Mouse (Mus musculus) embryonic facial prominence, embryonic 10.5 days (tissue): ENCODE data around the gene Rnase2b. TPM values are rescaled to one million over a fixed set of nuclear protein-coding genes. Genes with fewer than 3 reads are reported as not detected.
A peak's percentile ranks its signal among the peaks of the same experiment; 100 is the strongest.
"Not testable (repeated sequence)": the region's sequence is repeated elsewhere in the genome, so short reads cannot be mapped to it uniquely, and the experiment has no call there.

Experiments
- DNase-seq: peaks from one replicate; pipeline ENCODE4 v3.0.0-alpha.2; 2017; ENCODE audit warnings: low spot score
- H3K27ac ChIP-seq: fragments of 300-500 bp; sonication (generic); replicated peaks from 2 replicates; pipeline ENCODE4 v1.5.1; 2016; ENCODE audit warnings: mild to moderate bottlenecking
- H3K27me3 ChIP-seq: fragments of 300-500 bp; sonication (generic); replicated peaks from 2 replicates; pipeline ENCODE4 v1.6.1; 2016; ENCODE audit warnings: low read depth, mild to moderate bottlenecking; ENCODE audit not compliant: poor library complexity, severe bottlenecking
- H3K36me3 ChIP-seq: fragments of 300-500 bp; sonication (generic); replicated peaks from 2 replicates; pipeline ENCODE4 v1.6.1; 2016; ENCODE audit warnings: mild to moderate bottlenecking, moderate library complexity
- H3K4me1 ChIP-seq: fragments of 300-500 bp; sonication (generic); 2 replicates; pipeline ENCODE4 v1.6.1; 2016
- H3K4me3 ChIP-seq: fragments of 300-500 bp; sonication (generic); 2 replicates; pipeline ENCODE4 v1.5.1; 2016; ENCODE audit warnings: mild to moderate bottlenecking, moderate library complexity
- H3K9me3 ChIP-seq: fragments of 300-500 bp; sonication (generic); 2 replicates; pipeline ENCODE4 v1.6.1; 2016; ENCODE audit warnings: mild to moderate bottlenecking
- WGBS: fragments of 180-500 bp; shearing (Covaris S2); methylation state at CpG from one replicate; pipeline ENCODE4 v1.1.7; 2016; 5-methylcytosine and 5-hydroxymethylcytosine counted together
- polyA plus RNA-seq: library from polyadenylated mRNA; unstranded; fragments of >200 nt; fragmentation: Nextera tagmentation; extraction: Ambion mirVana; gene quantifications from 2 replicates; pipeline ENCODE4 v1.2.1, GENCODE M21; 2016

The Rnase2b gene
- polyA plus RNA-seq, 1 experiment from 2014 or later: not detected

DNA sequence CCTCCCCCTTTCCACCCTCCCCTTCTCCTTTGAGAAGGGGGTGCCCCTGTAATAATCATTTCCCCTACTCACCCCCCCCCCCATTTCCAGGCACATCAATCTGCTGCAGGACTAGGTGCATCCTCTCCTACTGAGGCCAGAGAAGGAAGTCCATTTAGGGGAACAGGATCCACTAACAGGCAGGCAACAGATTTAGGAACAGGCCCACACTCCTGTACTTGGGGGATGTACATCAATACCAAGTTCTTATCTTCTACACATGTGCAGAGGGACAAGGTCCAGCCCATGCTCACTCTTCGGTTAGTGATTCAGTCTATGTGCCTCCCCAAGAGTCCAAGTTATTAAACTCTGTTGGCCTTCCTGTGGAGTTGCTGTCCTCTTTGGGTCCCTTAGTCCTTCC, 5.0 kb upstream of the Rnase2b start:
- Histone ChIP-seq H3K27ac (no peak overlapping the region), H3K36me3 (no peaks in the 10 kb centered on the region), H3K4me3 (no peak overlapping the region), H3K4me1 (no peaks in the 10 kb centered on the region), H3K27me3 (no peaks in the 10 kb centered on the region), H3K9me3 (no peaks in the 10 kb centered on the region)
- 96% methylated on average over 1 of the region's 1 CpGs for WGBS
- DNase-seq: no peak

DNA sequence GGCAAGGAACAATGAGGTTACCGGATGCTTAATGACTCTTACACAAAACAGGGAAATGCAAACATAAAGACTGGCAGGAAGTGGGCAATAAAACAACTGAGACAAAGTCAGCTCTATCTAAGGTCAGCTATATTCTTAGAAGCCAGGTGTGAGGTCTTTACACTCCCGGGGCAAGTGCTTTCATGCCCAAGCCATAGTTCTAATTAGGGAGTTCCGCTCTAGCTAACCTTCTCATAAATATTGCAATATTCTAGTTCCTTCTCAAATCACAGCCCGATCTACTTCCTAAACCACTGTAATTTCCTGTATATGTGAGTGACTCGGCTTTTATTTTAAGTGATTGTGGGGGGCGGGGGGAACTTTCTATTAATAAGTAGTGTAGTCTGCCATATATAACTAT, 1.3 kb downstream of the Rnase2b start:
- DNase-seq, H3K9me3 ChIP-seq, H3K4me1 ChIP-seq, H3K27ac ChIP-seq, H3K4me3 ChIP-seq, H3K27me3 ChIP-seq, H3K36me3 ChIP-seq: not testable (repeated sequence)
- 92% methylated on average over 6 of the region's 6 CpGs for WGBS

DNA sequence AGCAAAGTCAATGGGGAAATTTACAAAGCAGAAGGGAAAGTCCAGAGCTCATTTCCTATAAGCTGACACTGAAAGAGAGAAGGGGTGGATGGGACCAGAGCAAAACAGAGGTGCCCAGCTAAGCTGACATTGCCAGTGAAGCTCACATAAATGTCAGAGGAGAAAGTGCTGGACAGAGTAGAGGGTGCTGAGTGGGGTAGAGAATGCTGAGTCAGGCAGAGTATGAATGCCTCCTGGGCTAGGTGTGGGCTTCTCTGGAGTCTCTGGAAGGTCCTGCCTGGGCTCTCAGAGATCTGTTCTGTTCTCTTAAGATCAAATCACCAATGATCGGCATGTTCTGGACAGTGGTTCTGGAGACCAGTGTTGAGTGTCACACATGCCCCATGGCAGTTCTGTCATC, 3.4 kb downstream of the Rnase2b start:
- H3K27ac ChIP-seq: no peak overlapping the region
- H3K4me3 ChIP-seq: no peak overlapping the region
- no peaks in the 10 kb centered on the region for H3K27me3 ChIP-seq
- 92% methylated on average over 1 of the region's 1 CpGs for WGBS
- H3K36me3 ChIP-seq: no peaks in the 10 kb centered on the region
- H3K9me3 ChIP-seq: no peaks in the 10 kb centered on the region
- H3K4me1 ChIP-seq: no peaks in the 10 kb centered on the region
- no peak for DNase-seq

DNA sequence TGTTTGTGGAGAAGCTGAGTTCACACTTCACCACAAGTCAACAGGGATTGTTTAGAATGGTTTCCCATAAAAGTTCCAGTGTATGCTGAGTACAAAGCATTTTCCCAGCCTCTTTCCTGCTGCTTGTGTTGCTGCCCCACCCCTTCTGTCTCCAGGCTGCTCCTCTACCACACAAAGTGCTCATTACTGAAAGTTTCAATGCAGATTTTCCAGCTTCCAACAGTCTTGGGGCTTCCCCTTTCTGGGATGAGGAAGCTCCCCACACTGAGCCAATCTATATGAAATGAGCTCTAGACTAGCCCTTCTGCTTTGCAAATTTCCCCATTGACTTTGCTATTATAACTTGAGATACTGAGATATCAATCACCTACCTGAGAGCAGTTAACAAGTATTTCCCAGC, 4.0 kb downstream of the Rnase2b start:
- no peaks in the 10 kb centered on the region for H3K27me3 ChIP-seq
- H3K4me1 ChIP-seq: no peaks in the 10 kb centered on the region
- H3K9me3 ChIP-seq: no peaks in the 10 kb centered on the region
- no peak overlapping the region for H3K27ac ChIP-seq
- no peak overlapping the region for H3K4me3 ChIP-seq
- DNase-seq: no peak
- H3K36me3 ChIP-seq: no peaks in the 10 kb centered on the region

DNA sequence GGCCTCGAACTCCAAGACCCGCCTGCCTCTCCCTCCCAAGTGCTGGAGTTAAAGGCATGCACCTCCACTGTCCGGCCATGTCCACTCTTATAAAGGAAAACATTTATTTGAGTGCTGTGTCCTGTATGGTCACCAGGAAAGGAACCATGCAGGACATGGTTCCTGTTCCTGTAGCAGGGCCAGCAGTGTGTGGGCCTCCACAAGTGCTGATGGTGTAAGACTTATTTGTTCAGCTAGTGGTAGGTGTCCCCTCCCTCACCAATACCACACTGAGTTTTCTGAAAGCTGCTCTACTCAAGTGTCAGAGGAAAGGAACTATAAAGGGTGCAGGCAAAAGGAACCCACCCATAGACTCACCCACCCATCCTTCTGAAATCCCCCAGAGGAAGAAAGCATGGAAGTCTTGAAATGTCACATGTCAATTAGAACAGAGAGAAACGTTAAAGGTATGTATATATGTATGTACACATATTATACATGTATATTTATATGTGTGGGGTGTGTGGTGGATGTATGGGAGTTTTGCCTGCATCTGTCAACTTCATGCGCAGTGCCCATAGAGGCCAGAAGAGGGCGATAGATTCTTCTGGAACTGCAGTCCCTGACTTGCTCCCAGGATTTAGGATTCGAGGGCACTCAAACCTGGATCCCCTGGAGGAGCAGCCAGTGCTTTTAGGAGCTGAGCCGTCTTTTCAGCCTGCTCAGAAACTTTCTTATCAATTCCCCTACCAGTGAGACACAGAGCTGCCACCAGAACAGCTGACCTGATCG, 10.2 kb downstream of the Rnase2b start:
- WGBS: 35% methylated on average over 9 of the region's 9 CpGs
- H3K4me1 ChIP-seq, H3K27me3 ChIP-seq, H3K4me3 ChIP-seq, H3K9me3 ChIP-seq, H3K36me3 ChIP-seq, H3K27ac ChIP-seq: not testable (repeated sequence)
- peak; percentile 57 for DNase-seq

DNA sequence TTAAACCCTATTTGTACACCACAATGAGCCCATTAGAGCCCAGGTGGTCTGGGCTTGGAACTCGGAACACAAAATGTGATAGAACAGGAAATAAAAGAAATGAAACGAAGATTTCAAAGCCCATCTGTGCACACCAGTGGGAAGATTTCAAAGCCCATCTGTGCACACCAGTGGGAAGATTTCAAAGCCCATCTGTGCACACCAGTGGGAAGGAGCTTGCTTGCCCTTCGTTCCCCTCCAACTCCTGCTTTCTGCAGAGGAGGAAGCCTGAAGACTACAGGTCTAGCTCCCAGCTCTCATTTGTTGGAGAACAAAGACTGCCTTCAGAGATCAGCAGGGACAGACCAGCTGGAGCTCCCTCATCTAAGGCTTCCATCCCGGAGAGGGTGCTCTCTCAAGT, 10.9 kb downstream of the Rnase2b start:
- not testable (repeated sequence) for H3K27ac ChIP-seq, H3K36me3 ChIP-seq, H3K4me1 ChIP-seq, H3K9me3 ChIP-seq, DNase-seq, H3K27me3 ChIP-seq, H3K4me3 ChIP-seq
- WGBS: 53% methylated on average over 4 of the region's 4 CpGs

DNA sequence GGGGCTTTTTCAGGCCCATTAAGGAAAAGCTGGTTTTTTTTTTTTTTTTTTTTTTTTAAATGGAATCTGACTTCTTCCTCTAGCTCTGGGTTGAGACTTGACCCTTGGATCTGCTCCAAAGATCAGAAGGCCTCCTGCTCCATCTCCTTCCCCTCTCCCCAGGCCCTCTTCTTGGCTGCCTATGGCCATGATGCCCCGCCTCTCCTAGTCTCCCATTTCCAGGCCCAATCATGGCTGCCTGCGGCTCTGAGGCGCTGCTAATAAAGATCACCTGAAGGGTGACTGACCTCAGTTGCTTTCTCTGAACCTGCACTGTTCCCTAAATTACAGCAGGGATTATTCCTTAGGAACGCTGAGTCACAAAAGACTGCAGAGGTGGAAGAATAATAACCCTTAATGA, 11.8 kb downstream of the Rnase2b start:
- no peaks in the 10 kb centered on the region for H3K27me3 ChIP-seq
- WGBS: 63% methylated on average over 4 of the region's 4 CpGs
- H3K4me1 ChIP-seq: no peaks in the 10 kb centered on the region
- H3K36me3 ChIP-seq: no peaks in the 10 kb centered on the region
- no peak for DNase-seq
- no peak overlapping the region for H3K27ac ChIP-seq
- H3K4me3 ChIP-seq: no peak overlapping the region
- no peaks in the 10 kb centered on the region for H3K9me3 ChIP-seq

DNA sequence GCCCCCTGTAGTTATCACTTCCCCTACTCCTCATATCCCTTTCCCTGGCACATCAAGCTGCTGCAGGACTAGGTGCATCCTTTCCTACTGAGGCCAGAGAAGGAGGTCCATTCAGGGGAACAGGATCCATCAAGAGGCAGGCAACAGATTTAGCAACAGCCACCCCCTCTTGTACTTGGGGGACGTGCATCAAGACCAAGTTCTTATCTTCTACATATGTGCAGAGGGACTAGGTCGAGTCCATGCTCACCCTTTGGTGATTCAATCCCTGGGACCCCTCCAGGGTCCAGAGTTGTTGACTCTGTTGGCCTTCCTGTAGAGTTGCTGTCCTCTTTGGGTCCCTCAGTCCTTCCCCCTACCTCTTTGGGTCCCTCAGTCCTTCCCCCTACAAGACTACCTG, 19.0 kb downstream of the Rnase2b start:
- 82% methylated on average over 2 of the region's 2 CpGs for WGBS
- not testable (repeated sequence) for H3K27ac ChIP-seq, H3K36me3 ChIP-seq, H3K4me3 ChIP-seq, H3K4me1 ChIP-seq, H3K27me3 ChIP-seq, H3K9me3 ChIP-seq, DNase-seq

DNA sequence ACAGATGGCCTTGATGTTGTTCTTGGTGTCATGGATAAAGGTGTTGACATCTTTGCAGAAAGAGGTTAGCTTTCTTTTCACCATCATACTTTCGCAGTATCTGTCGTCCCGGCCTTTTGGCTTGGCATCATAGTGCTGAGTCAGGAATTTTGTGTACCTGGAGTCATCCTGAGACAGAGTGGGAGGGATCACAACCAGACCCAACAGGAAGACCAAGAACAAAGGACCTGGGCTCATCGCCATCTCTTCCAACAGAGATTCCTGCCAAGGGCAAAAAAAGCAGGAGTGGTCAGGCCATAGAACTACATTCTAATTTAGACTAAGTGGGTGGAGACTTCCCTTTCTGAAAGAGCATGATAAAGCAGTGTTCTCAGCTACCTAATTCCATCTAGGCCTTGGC, 33.6 kb downstream of the Rnase2b start:
- Histone ChIP-seq H3K36me3 (no peaks in the 10 kb centered on the region), H3K9me3 (no peaks in the 10 kb centered on the region)

DNA sequence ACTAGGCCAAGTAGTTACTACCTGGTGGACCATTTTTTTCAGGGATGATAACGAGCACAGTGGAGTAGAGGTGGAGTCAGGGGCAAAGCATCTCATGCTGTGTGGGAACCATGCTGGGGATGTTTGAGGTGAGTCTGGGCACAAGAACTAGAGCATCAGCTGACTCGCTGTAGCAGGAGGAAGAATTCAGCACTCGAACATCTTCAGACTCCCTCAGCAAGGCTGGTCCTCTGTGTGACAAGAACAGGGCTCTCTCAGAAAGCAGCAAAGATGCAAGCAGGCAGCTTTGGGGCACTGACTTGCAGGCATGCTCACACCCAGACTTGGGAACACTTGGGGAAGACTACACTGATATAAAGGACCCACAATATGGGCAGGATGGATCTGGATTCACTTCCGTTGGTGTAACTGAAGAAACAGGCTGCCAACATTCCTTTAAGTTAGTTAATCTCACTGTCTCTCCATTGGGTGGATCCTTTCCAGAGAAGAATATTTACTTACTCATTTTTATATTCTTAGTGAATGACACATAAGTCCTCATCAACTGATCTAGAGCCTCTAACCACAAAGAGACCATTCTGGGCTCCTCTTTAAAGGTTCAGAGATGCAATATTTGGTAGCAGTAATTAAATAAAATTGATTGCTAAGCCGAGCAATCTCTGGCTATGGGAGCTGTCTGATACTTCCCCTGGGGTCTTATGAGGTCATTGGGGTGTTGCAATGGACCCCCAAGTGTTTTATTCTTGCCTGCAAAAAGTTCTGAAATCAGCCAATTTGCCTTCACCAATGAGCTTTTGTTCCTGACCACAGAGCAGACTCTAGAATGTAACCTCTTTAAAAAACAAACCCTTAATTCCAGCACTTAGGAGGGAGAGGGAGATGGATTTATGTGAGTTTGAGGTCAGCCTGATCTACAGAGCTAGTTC, 37.3 kb downstream of the Rnase2b start, which contains the start of gene Ang2:
Ang2 (minus strand) TSS at position 51 of the 926 bp plus-strand sequence.
- H3K27me3 ChIP-seq: no peaks in the 10 kb centered on the region
- H3K4me3 ChIP-seq: no peak within 1 kb of the TSS
- 82% methylated on average over 5 of the region's 5 CpGs for WGBS
- H3K4me1 ChIP-seq: no peaks in the 10 kb centered on the region
- no peak within 1 kb of the TSS for H3K27ac ChIP-seq
- no peaks in the 10 kb centered on the region for H3K36me3 ChIP-seq
- no peak for DNase-seq
- no peaks in the 10 kb centered on the region for H3K9me3 ChIP-seq

More for the DNA sequence above, 33.6 kb downstream of the Rnase2b start:
- no peak for DNase-seq
- H3K27ac ChIP-seq: no peak overlapping the region
- no peak overlapping the region for H3K4me3 ChIP-seq
- H3K27me3 ChIP-seq: no peaks in the 10 kb centered on the region
- 90% methylated on average over 4 of the region's 4 CpGs for WGBS
- H3K4me1 ChIP-seq: no peaks in the 10 kb centered on the region

DNA sequence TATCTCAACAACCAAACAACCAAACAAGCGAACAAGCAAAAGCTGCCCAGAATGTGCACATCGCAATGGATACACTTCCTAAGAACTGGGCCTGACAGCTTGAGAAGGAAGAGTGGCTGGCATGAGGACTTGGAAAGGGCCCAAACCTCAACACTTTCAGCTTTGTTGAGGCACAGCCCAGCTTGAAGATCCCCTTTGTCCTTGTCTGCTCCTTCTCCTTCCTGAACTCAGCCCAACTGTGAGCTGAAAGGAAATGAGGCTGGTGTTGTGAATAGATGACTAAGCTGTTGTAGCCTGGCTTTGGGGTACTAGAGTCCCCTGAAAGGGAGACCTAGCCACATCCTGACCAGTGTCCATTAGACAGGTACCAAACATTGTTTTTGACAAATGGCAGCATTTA, 38.0 kb downstream of the Rnase2b start:
- H3K4me1 ChIP-seq: no peaks in the 10 kb centered on the region
- WGBS: 92% methylated on average over 2 of the region's 2 CpGs
- H3K36me3 ChIP-seq: no peaks in the 10 kb centered on the region
- H3K27me3 ChIP-seq: no peaks in the 10 kb centered on the region
- DNase-seq: no peak
- no peaks in the 10 kb centered on the region for H3K9me3 ChIP-seq
- H3K4me3 ChIP-seq: no peak overlapping the region
- no peak overlapping the region for H3K27ac ChIP-seq

DNA sequence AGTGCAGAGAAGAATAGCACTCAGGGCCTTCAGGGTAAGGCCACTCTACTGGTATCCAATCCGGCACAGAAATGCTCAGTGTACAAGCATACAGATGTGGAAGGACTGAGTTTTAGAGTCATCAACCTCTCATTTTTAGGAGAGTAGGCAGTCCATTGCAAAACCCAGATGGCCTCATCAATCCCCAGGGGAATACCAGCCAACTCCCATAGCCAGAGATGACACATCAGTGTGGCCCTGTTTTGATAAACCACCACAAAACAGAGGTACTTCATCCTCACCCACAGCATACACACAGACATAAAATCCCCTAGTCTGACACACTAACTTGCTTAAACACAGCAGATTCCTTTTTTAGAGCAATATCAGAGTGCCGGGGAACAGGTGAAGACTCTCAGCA, 38.4 kb downstream of the Rnase2b start:
- WGBS: 91% methylated on average over 2 of the region's 2 CpGs
- H3K36me3 ChIP-seq: no peaks in the 10 kb centered on the region
- H3K27me3 ChIP-seq: no peaks in the 10 kb centered on the region
- no peak overlapping the region for H3K4me3 ChIP-seq
- H3K27ac ChIP-seq: no peak overlapping the region
- H3K4me1 ChIP-seq: no peaks in the 10 kb centered on the region
- no peaks in the 10 kb centered on the region for H3K9me3 ChIP-seq
- no peak for DNase-seq

DNA sequence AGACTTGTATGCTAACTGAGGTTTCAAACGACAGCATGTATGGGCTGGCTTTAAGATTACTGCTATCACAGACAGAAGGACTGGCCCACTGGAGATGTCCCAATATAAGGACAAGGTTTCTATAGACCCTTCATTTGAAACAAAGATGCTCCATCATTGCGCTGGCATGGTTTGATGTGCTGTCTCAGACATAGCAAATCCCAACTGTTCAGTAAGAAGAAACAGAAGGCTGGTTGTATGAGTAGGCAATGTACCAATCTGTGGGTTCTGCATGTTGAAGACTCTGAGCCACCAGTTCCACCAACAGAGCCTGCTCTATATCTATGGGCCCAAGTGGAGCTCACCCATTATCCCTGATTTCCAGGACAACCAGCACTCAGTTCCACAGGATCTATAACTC, 41.1 kb downstream of the Rnase2b start, which contains the start of gene Ear14:
Ear14 (plus strand) TSS at position 277 of the 400 bp plus-strand sequence.
- H3K4me1 ChIP-seq: no peaks in the 10 kb centered on the region
- no peaks in the 10 kb centered on the region for H3K9me3 ChIP-seq
- no peaks in the 10 kb centered on the region for H3K27me3 ChIP-seq
- 92% methylated on average over 2 of the region's 2 CpGs for WGBS
- H3K4me3 ChIP-seq: no peak within 1 kb of the TSS
- no peaks in the 10 kb centered on the region for H3K36me3 ChIP-seq
- DNase-seq: no peak
- no peak within 1 kb of the TSS for H3K27ac ChIP-seq
